Mouse (Mus musculus) embryonic facial prominence, embryonic 15.5 days (tissue): ENCODE measurements around the gene Muc3. TPM values are rescaled to one million over a fixed set of nuclear protein-coding genes. Genes with fewer than 3 reads are reported as not detected.
"Not testable (repeated sequence)": the region's sequence is repeated elsewhere in the genome, so short reads cannot be mapped to it uniquely, and the experiment has no call there.

Experiments used
- ATAC-seq: fragments of 200-750 bp; cut with Nextera tagmentation; 2 replicates; pipeline ENCODE4 v1.8.0; 2017; ENCODE audit warnings: low read depth, moderate TSS enrichment; ENCODE audit not compliant: insufficient number of reproducible peaks, low FRiP score, low TSS enrichment
- H3K27ac ChIP-seq: fragments of 300-500 bp; sonication (generic); replicated peaks from 2 replicates; pipeline ENCODE4 v1.5.1; 2015; ENCODE audit warnings: mild to moderate bottlenecking, inconsistent platforms
- H3K27me3 ChIP-seq: fragments of 300-500 bp; sonication (generic); 2 replicates; pipeline ENCODE4 v1.6.1; 2015; ENCODE audit warnings: inconsistent platforms
- H3K36me3 ChIP-seq: fragments of 300-500 bp; sonication (generic); 2 replicates; pipeline ENCODE4 v1.6.1; 2015; ENCODE audit warnings: mild to moderate bottlenecking, inconsistent platforms
- H3K4me1 ChIP-seq: fragments of 300-500 bp; sonication (generic); 2 replicates; pipeline ENCODE4 v1.6.1; 2015; ENCODE audit warnings: inconsistent platforms
- H3K4me2 ChIP-seq: fragments of 300-500 bp; sonication (generic); replicated peaks from 2 replicates; pipeline ENCODE4 v1.6.1; 2015; ENCODE audit warnings: mild to moderate bottlenecking, inconsistent platforms
- H3K4me3 ChIP-seq: fragments of 300-500 bp; sonication (generic); replicated peaks from 2 replicates; pipeline ENCODE4 v1.5.1; 2015; ENCODE audit warnings: mild to moderate bottlenecking, inconsistent platforms
- H3K9ac ChIP-seq: fragments of 300-500 bp; sonication (generic); 2 replicates; pipeline ENCODE4 v1.6.1; 2015; ENCODE audit warnings: inconsistent platforms
- H3K9me3 ChIP-seq: fragments of 300-500 bp; sonication (generic); replicated peaks from 2 replicates; pipeline ENCODE4 v1.6.1; 2016; ENCODE audit warnings: inconsistent platforms
- WGBS: fragments of 180-500 bp; shearing (Covaris S2); methylation state at CpG from one replicate; pipeline ENCODE4 v1.1.7; 2015; 5-methylcytosine and 5-hydroxymethylcytosine counted together
- polyA plus RNA-seq: library from polyadenylated mRNA; unstranded; fragments of >200 nt; fragmentation: Nextera tagmentation; extraction: Ambion mirVana; gene quantifications from 2 replicates; pipeline ENCODE4 v1.2.1, GENCODE M21; 2015

Muc3 gene
- polyA plus RNA-seq, 1 experiment from 2014 or later: not detected

- Histone ChIP-seq H3K9me3 (no peaks in the 10 kb centered on the region), H3K36me3 (no peaks in the 10 kb centered on the region), H3K27ac (no peak overlapping the region), H3K4me1 (peaks cover 10% of the 10 kb centered on the region), H3K27me3 (no peaks in the 10 kb centered on the region), H3K9ac (no peak overlapping the region), H3K4me2 (no peak overlapping the region), H3K4me3 (no peak overlapping the region)
- no peak for ATAC-seq
- WGBS: 60% methylated on average over 4 of the region's 4 CpGs
Observed at GRCm38 (mm10) chr5:137121280-137121679, 27.8 kb downstream of the Muc3 start.

- WGBS: 72% methylated on average over 4 of the region's 4 CpGs
- Histone ChIP-seq H3K9me3 (no peaks in the 10 kb centered on the region), H3K4me1 (peaks cover 22% of the 10 kb centered on the region), H3K9ac (no peak overlapping the region), H3K4me2 (no peak overlapping the region), H3K27ac (no peak overlapping the region), H3K36me3 (peaks cover 6% of the 10 kb centered on the region), H3K4me3 (no peak overlapping the region), H3K27me3 (no peaks in the 10 kb centered on the region)
- no peak for ATAC-seq
Observed at GRCm38 (mm10) chr5:137118878-137119277, 30.2 kb downstream of the Muc3 start.

- peaks cover 15% of the 10 kb centered on the region for H3K36me3 ChIP-seq
- not testable (repeated sequence) for ATAC-seq
- WGBS: 88% methylated on average over 3 of the region's 3 CpGs
Observed at GRCm38 (mm10) chr5:137117994-137118393, 31.1 kb downstream of the Muc3 start.

GRCm38 (mm10) chr5:137116987-137117386 lies 32.1 kb downstream of the Muc3 start:
- H3K36me3 ChIP-seq: peaks cover 22% of the 10 kb centered on the region
- peaks cover 16% of the 10 kb centered on the region for H3K4me1 ChIP-seq
- H3K9ac ChIP-seq: no peak overlapping the region
- no peak for ATAC-seq
- no peak overlapping the region for H3K4me2 ChIP-seq
- H3K9me3 ChIP-seq: no peaks in the 10 kb centered on the region
- WGBS: 86% methylated on average over 2 of the region's 2 CpGs
- H3K27ac ChIP-seq: no peak overlapping the region
- no peaks in the 10 kb centered on the region for H3K27me3 ChIP-seq
- H3K4me3 ChIP-seq: no peak overlapping the region

More at GRCm38 (mm10) chr5:137117994-137118393, 31.1 kb downstream of the Muc3 start:
- peaks cover 20% of the 10 kb centered on the region for H3K4me1 ChIP-seq
- H3K4me3 ChIP-seq, H3K4me2 ChIP-seq, H3K27ac ChIP-seq, H3K27me3 ChIP-seq, H3K9me3 ChIP-seq, H3K9ac ChIP-seq: not testable (repeated sequence)

- Histone ChIP-seq H3K36me3 (peaks cover 23% of the 10 kb centered on the region), H3K9ac (peak within 1 kb of the TSS; percentile 33), H3K4me1 (peaks cover 16% of the 10 kb centered on the region), H3K27me3 (no peaks in the 10 kb centered on the region), H3K9me3 (no peaks in the 10 kb centered on the region), H3K27ac (peak within 1 kb of the TSS; percentile 65), H3K4me2 (peak within 1 kb of the TSS; percentile 59), H3K4me3 (peak within 1 kb of the TSS; percentile 61)
- ATAC-seq: peak; percentile 59
- 7% methylated on average over 29 of the region's 29 CpGs for WGBS
Observed at GRCm38 (mm10) chr5:137115866-137116847, 33.0 kb downstream of the Muc3 start, which contains the start of gene Trim56. Gene Trim56, minus strand, starts transcription at chr5:137116209.

DNA sequence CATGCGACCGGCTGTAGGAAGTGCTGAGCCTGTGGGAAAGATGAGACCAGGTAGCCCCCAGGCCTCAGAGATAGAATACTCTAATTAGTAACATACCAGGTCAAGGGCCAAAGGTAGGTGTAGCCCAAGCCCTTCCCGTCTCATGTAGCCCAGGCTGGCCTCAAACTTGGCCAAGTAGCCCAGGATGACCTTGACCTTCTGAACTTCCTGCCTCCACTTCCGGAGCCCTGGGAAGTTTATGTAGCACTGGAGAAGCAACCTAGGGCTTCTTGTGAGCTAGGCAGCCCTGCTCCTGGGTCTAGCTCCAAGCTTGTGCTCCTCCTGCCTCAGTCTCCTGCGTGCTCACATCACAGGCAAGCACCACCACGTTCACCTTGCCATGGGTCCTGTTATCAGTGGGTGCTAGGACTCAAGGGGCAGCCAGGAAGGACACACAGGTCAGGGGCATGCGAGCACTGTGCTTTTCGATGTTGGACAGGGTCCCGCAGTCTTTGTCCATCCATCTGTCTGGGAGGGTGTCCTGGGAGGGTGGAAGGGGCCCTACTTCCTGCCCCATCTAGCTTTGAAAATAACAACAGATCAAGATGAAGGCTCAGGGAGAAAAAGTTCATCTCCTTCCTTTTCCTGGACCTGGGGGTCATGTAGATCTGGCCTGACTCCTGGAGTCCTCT lies 34.1 kb downstream of the Muc3 start:
- WGBS: 75% methylated on average over 9 of the region's 9 CpGs
- Histone ChIP-seq H3K9me3 (no peaks in the 10 kb centered on the region), H3K9ac (no peak overlapping the region), H3K36me3 (peaks cover 29% of the 10 kb centered on the region), H3K4me3 (peak overlapping the region; percentile 61), H3K4me1 (peaks cover 16% of the 10 kb centered on the region), H3K4me2 (peak overlapping the region; percentile 59), H3K27ac (0 out of 2 replicates have a peak overlapping the region, but pooled peaks have one; percentile 65), H3K27me3 (no peaks in the 10 kb centered on the region)
- no peak for ATAC-seq

DNA sequence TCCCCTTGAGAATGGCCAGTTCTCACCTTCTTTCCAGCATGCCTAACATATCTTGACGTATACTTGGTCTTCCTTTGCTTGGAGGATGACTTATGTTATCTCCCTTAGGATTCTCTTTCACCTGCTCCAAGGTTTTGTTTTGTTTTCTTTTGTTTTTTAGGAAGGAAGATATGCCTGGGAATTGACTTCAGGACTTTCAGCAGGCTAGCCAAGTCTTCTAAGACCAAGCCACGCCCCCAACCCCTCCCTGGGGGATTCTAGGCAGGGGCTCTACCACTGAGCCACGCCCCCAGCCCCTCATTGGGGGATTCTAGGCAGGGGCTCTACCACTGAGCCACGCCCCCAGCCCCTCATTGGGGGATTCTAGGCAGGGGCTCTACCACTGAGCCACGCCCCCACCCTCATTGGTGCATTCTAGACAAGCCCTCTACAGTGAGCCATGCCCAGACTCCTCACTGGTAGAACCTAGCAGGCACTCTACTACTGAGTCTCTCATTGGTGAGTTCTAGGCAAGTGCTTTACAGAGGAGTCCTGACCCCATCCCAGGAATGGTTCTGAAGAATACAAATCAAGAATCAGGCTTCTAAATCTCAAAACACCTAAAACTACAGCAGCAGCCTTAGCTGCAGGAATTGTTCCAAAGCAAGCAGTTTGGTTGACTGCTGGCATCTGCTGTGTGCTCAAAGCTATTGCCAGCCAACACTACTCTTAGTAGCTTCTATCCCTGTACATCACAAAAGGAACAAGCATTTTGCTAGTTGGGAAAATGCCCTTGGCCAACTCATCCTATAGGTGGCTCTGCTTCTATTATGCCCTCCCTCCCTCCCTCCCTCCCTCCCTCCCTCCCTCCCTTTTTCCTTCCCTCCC lies 37.3 kb downstream of the Muc3 start:
- no peak overlapping the region for H3K27ac ChIP-seq
- H3K9me3 ChIP-seq: no peaks in the 10 kb centered on the region
- no peak overlapping the region for H3K4me2 ChIP-seq
- peaks cover 18% of the 10 kb centered on the region for H3K4me1 ChIP-seq
- H3K4me3 ChIP-seq: no peak overlapping the region
- H3K9ac ChIP-seq: no peak overlapping the region
- ATAC-seq: no peak
- H3K36me3 ChIP-seq: peaks cover 29% of the 10 kb centered on the region
- 90% methylated on average over 5 of the region's 5 CpGs for WGBS
- H3K27me3 ChIP-seq: no peaks in the 10 kb centered on the region

DNA sequence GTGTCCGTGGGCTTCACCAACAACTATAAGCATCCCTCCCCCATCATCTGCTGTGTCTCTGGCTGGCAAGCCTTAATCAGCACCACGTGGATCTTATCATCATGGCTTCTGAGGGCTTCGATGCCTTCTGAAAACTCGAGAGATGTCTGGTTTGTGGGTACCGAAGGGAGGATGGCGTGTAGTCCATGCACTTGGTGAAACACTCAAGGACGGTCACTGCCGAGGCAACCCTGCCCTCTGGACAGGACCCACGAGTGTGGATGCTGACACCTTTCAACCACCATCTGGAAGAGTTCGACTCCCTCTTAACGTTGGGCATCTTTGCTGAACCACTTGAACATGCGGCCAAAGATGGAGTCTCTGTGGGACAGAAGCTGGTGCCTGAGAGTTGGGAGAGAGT lies 38.3 kb downstream of the Muc3 start:
- no peak for ATAC-seq
- Histone ChIP-seq H3K4me3 (no peak overlapping the region), H3K36me3 (peaks cover 29% of the 10 kb centered on the region), H3K4me1 (peaks cover 15% of the 10 kb centered on the region), H3K9me3 (no peaks in the 10 kb centered on the region), H3K9ac (no peak overlapping the region), H3K4me2 (no peak overlapping the region), H3K27me3 (no peaks in the 10 kb centered on the region), H3K27ac (no peak overlapping the region)
- WGBS: 88% methylated on average over 12 of the region's 12 CpGs

DNA sequence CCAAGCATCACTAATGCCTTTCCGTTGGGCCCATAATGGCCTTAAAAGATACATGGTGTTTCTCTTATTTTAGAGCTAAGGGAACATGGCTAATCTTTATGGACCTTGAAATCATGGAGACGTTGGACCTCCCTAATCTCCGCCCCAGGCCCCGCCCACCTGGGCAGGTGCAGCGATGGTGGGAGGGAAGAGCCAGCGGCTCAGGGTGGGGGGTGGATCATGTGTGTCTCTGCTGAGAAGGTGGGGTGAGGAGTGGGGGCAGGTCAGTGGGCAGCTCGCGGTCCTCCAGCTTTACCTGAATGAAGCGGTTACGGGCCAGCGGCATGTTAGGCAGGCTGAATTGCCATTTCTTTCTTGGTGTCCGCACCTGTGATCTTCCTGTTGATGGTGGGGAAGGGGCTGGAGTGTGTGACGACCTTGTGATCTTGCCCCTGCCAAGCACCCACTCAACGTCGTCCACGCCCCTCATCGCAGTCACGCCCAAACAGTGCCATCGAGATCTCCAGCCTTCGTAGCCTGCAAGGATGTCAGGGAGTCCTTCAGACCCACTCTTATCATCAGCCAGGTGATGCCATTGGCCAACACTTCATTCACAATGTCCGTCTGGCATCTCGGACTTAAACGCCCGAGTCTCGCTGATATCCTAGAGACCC lies 39.1 kb downstream of the Muc3 start:
- WGBS: 59% methylated on average over 25 of the region's 25 CpGs
- peaks cover 9% of the 10 kb centered on the region for H3K4me1 ChIP-seq
- H3K36me3 ChIP-seq: peaks cover 29% of the 10 kb centered on the region
- H3K27ac ChIP-seq: no peak overlapping the region
- ATAC-seq: no peak
- H3K4me2 ChIP-seq: no peak overlapping the region
- no peaks in the 10 kb centered on the region for H3K27me3 ChIP-seq
- H3K9me3 ChIP-seq: no peaks in the 10 kb centered on the region
- no peak overlapping the region for H3K4me3 ChIP-seq
- no peak overlapping the region for H3K9ac ChIP-seq

- no peaks in the 10 kb centered on the region for H3K9me3 ChIP-seq
- H3K9ac ChIP-seq: no peak overlapping the region
- WGBS: 32% methylated on average over 6 of the region's 6 CpGs
- H3K4me1 ChIP-seq: peaks cover 12% of the 10 kb centered on the region
- H3K27me3 ChIP-seq: no peaks in the 10 kb centered on the region
- no peak overlapping the region for H3K4me3 ChIP-seq
- no peak overlapping the region for H3K27ac ChIP-seq
- H3K4me2 ChIP-seq: no peak overlapping the region
- H3K36me3 ChIP-seq: peaks cover 15% of the 10 kb centered on the region
- no peak for ATAC-seq
Observed at GRCm38 (mm10) chr5:137108111-137108510, 41.0 kb downstream of the Muc3 start.
